Mouse (Mus musculus): ENCODE results near the gene Apba1. TPM values are rescaled to one million over a fixed set of nuclear protein-coding genes. Genes with fewer than 3 reads are reported as not detected.

Apba1 gene
- polyA plus RNA-seq, 1 experiment: 1.7 TPM

- no peaks in the 10 kb centered on the region for H3K4me1 ChIP-seq (ENCODE audit: control insufficient read depth, insufficient read depth, low read length)
- no peak overlapping the region for H3K27ac ChIP-seq (ENCODE audit: control insufficient read depth, insufficient read depth, low read depth, low read length, poor library complexity)
- TF ChIP-seq CTCF (IDR thresholded peaks at IDR 0.05; ENCODE audit: control insufficient read depth, insufficient read depth, low read length): no peak
- TF ChIP-seq POLR2A (IDR thresholded peaks at IDR 0.05; ENCODE audit: borderline replicate concordance, control insufficient read depth, low read depth, low read length): no peak
- no peak overlapping the region for H3K4me3 ChIP-seq (replicated peaks; ENCODE audit: control insufficient read depth, low read depth, low read length)
- 83% methylated on average over 9 of the region's 9 CpGs for WGBS
These were observed 207.7 kb downstream of the Apba1 start for GRCm38 (mm10) chr19:23966376-23966775.

- 66% methylated on average over 2 of the region's 2 CpGs for WGBS
- no peak overlapping the region for H3K4me3 ChIP-seq (replicated peaks; ENCODE audit: control insufficient read depth, low read depth, low read length)
These were observed 208.5 kb downstream of the Apba1 start for GRCm38 (mm10) chr19:23967156-23967555.

GRCm38 (mm10) chr19:23968125-23968861 is 209.6 kb downstream of the Apba1 start:
- 81% methylated on average over 5 of the region's 5 CpGs for WGBS
- TF ChIP-seq CTCF (IDR thresholded peaks at IDR 0.05; ENCODE audit: control insufficient read depth, insufficient read depth, low read length): no peak
- no peak for TF ChIP-seq POLR2A (IDR thresholded peaks at IDR 0.05; ENCODE audit: borderline replicate concordance, control insufficient read depth, low read depth, low read length)
- H3K4me1 ChIP-seq (ENCODE audit: control insufficient read depth, insufficient read depth, low read length): no peaks in the 10 kb centered on the region
- H3K27ac ChIP-seq (ENCODE audit: control insufficient read depth, insufficient read depth, low read depth, low read length, poor library complexity): no peak overlapping the region
- no peak overlapping the region for H3K4me3 ChIP-seq (replicated peaks; ENCODE audit: control insufficient read depth, low read depth, low read length)

More at GRCm38 (mm10) chr19:23967156-23967555, 208.5 kb downstream of the Apba1 start:
- TF ChIP-seq CTCF (IDR thresholded peaks at IDR 0.05; ENCODE audit: control insufficient read depth, insufficient read depth, low read length) (no peak), POLR2A (IDR thresholded peaks at IDR 0.05; ENCODE audit: borderline replicate concordance, control insufficient read depth, low read depth, low read length) (no peak)
- no peak overlapping the region for H3K27ac ChIP-seq (ENCODE audit: control insufficient read depth, insufficient read depth, low read depth, low read length, poor library complexity)
- H3K4me1 ChIP-seq (ENCODE audit: control insufficient read depth, insufficient read depth, low read length): no peaks in the 10 kb centered on the region

GRCm38 (mm10) chr19:23968862-23969225 is 210.2 kb downstream of the Apba1 start:
- no peak overlapping the region for H3K27ac ChIP-seq (ENCODE audit: control insufficient read depth, insufficient read depth, low read depth, low read length, poor library complexity)
- no peak overlapping the region for H3K4me3 ChIP-seq (replicated peaks; ENCODE audit: control insufficient read depth, low read depth, low read length)
- H3K4me1 ChIP-seq (ENCODE audit: control insufficient read depth, insufficient read depth, low read length): no peaks in the 10 kb centered on the region
- TF ChIP-seq POLR2A (IDR thresholded peaks at IDR 0.05; ENCODE audit: borderline replicate concordance, control insufficient read depth, low read depth, low read length) (no peak), CTCF (IDR thresholded peaks at IDR 0.05; ENCODE audit: control insufficient read depth, insufficient read depth, low read length) (no peak)
- 77% methylated on average over 2 of the region's 2 CpGs for WGBS

GRCm38 (mm10) chr19:23970374-23970773 is 211.7 kb downstream of the Apba1 start:
- Histone ChIP-seq H3K4me1 (ENCODE audit: control insufficient read depth, insufficient read depth, low read length) (no peaks in the 10 kb centered on the region), H3K4me3 (replicated peaks; ENCODE audit: control insufficient read depth, low read depth, low read length) (no peak overlapping the region), H3K27ac (ENCODE audit: control insufficient read depth, insufficient read depth, low read depth, low read length, poor library complexity) (no peak overlapping the region)
- WGBS: 88% methylated on average over 3 of the region's 3 CpGs
- no peak for TF ChIP-seq CTCF (IDR thresholded peaks at IDR 0.05; ENCODE audit: control insufficient read depth, insufficient read depth, low read length)
- TF ChIP-seq POLR2A (IDR thresholded peaks at IDR 0.05; ENCODE audit: borderline replicate concordance, control insufficient read depth, low read depth, low read length): no peak

- no peak for TF ChIP-seq CTCF (IDR thresholded peaks at IDR 0.05; ENCODE audit: control insufficient read depth, insufficient read depth, low read length)
- TF ChIP-seq POLR2A (IDR thresholded peaks at IDR 0.05; ENCODE audit: borderline replicate concordance, control insufficient read depth, low read depth, low read length): no peak
- Histone ChIP-seq H3K4me1 (ENCODE audit: control insufficient read depth, insufficient read depth, low read length) (no peaks in the 10 kb centered on the region), H3K27ac (ENCODE audit: control insufficient read depth, insufficient read depth, low read depth, low read length, poor library complexity) (no peak overlapping the region), H3K4me3 (replicated peaks; ENCODE audit: control insufficient read depth, low read depth, low read length) (no peak overlapping the region)
- 86% methylated on average over 7 of the region's 7 CpGs for WGBS
These were observed 212.7 kb downstream of the Apba1 start for GRCm38 (mm10) chr19:23971391-23971790.

GRCm38 (mm10) chr19:23972881-23973649 is 214.4 kb downstream of the Apba1 start:
- no peak overlapping the region for H3K27ac ChIP-seq (ENCODE audit: control insufficient read depth, insufficient read depth, low read depth, low read length, poor library complexity)
- H3K4me3 ChIP-seq (replicated peaks; ENCODE audit: control insufficient read depth, low read depth, low read length): no peak overlapping the region
- 77% methylated on average over 16 of the region's 16 CpGs for WGBS
- H3K4me1 ChIP-seq (ENCODE audit: control insufficient read depth, insufficient read depth, low read length): no peaks in the 10 kb centered on the region
- TF ChIP-seq CTCF (IDR thresholded peaks at IDR 0.05; ENCODE audit: control insufficient read depth, insufficient read depth, low read length): no peak
- no peak for TF ChIP-seq POLR2A (IDR thresholded peaks at IDR 0.05; ENCODE audit: borderline replicate concordance, control insufficient read depth, low read depth, low read length)

- Histone ChIP-seq H3K4me1 (ENCODE audit: control insufficient read depth, insufficient read depth, low read length) (no peaks in the 10 kb centered on the region), H3K27ac (ENCODE audit: control insufficient read depth, insufficient read depth, low read depth, low read length, poor library complexity) (no peak overlapping the region), H3K4me3 (replicated peaks; ENCODE audit: control insufficient read depth, low read depth, low read length) (no peak overlapping the region)
- 68% methylated on average over 6 of the region's 6 CpGs for WGBS
- TF ChIP-seq POLR2A (IDR thresholded peaks at IDR 0.05; ENCODE audit: borderline replicate concordance, control insufficient read depth, low read depth, low read length): no peak
- TF ChIP-seq CTCF (IDR thresholded peaks at IDR 0.05; ENCODE audit: control insufficient read depth, insufficient read depth, low read length): no peak
These were observed 219.3 kb downstream of the Apba1 start for GRCm38 (mm10) chr19:23977901-23978443.

Measured in bone marrow, adult 2 months (tissue).